ENCODE assay signal across 1 mouse cellular context in the genomic region with DNA sequence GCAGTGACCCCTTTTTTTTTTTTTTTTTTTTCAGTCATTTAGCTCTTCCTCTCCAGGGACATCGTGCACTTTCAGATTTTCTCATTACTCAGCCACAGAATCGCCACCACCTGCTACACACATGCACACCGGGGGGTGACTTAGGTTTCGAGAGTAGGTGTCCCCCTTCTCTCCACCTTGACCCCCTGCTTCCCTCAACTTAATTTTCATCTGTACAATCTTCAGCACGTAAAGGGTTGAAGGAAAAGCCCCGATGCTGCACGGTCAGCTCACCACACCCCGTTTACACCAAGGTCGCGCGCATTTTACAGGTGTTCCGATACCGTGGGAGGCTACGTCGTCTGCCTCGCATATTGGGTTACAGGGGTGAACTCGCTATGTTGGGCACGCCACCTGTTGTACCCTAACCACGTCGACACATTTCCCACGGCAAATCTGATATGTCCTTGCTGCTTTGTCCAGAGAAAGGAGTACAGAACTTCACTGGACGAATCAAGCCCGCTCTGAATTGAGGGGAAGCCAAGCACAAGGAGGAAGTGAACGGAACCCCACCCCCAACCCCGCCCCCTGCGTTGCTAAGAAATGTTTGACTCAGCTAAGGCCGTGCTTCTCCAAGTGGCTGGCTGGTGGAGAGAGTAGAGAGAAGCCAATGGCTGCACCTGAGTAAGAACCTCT.
A peak's percentile ranks its signal among the peaks of the same experiment; 100 is the strongest.
TF ChIP-seq lines count a peak whose summit lies in the region.

No protein-coding gene starts in this region.

TF ChIP-seq in CH12.LX, 34 proteins besides CTCF, POLR2A, EP300 and RAD21 (continued from another document):
- TF ChIP-seq KAT2A (IDR thresholded peaks at IDR 0.05; ENCODE audit: insufficient replicate concordance, low read length): no peak
- peak; percentile 82 for TF ChIP-seq MAX (IDR thresholded peaks at IDR 0.05; ENCODE audit: low read length)
- TF ChIP-seq NELFE (IDR thresholded peaks at IDR 0.05; ENCODE audit: low read depth, low read length): 0 out of 2 replicates have a peak, but pooled peaks have one; percentile 48
- TF ChIP-seq USF2 (conservative IDR thresholded peaks at IDR 0.05; ENCODE audit: low read depth, low read length): no peak
- peak; percentile 79 for TF ChIP-seq MAFK (IDR thresholded peaks at IDR 0.05; ENCODE audit: insufficient replicate concordance, low read length)
- TF ChIP-seq CHD2 (IDR thresholded peaks at IDR 0.05; ENCODE audit: low read length): peak; percentile 57
- TF ChIP-seq MAZ (IDR thresholded peaks at IDR 0.05; ENCODE audit: low read depth, low read length): peak; percentile 78; the same call in 1 of the 2 replicates
- peak; percentile 99 for TF ChIP-seq ZNF384 (IDR thresholded peaks at IDR 0.05; ENCODE audit: low read depth, low read length)
- TF ChIP-seq UBTF (IDR thresholded peaks at IDR 0.05; ENCODE audit: low read depth, low read length): no peak
- TF ChIP-seq PAX5 (IDR thresholded peaks at IDR 0.05; ENCODE audit: low read length): no peak
